Mouse (Mus musculus) CD4-positive helper T cell, adult 2 months (primary cell): ENCODE results near the gene Mex3b.

Experiments used
- DNase-seq: peaks from one replicate; pipeline ENCODE4 v3.0.0-alpha.2; 2012; ENCODE audit warnings: low read depth, missing footprints, low spot score

Gene Mex3b

GRCm38 (mm10) chr7:82867271-82868121 lies at the start of gene Mex3b:
TSS of gene Mex3b (plus strand) at chr7:82867333.
- peak; percentile 79 for DNase-seq

- no peak for DNase-seq
Measured at GRCm38 (mm10) chr7:82819541-82819940, 47.6 kb upstream of the Mex3b start.

- peak; percentile 20 for DNase-seq
Measured at GRCm38 (mm10) chr7:82820661-82821060, 46.5 kb upstream of the Mex3b start.

- DNase-seq, result no peak
Measured at GRCm38 (mm10) chr7:82821501-82821900, 45.6 kb upstream of the Mex3b start.

GRCm38 (mm10) chr7:82822528-82822927 lies 44.6 kb upstream of the Mex3b start:
- no peak for DNase-seq

- no peak for DNase-seq
Measured at GRCm38 (mm10) chr7:82828193-82828592, 38.9 kb upstream of the Mex3b start.

- DNase-seq, result no peak
Measured at GRCm38 (mm10) chr7:82829516-82829915, 37.6 kb upstream of the Mex3b start.

GRCm38 (mm10) chr7:82834471-82834870 lies 32.7 kb upstream of the Mex3b start:
- DNase-seq, result peak; percentile 20

GRCm38 (mm10) chr7:82838414-82838813 lies 28.7 kb upstream of the Mex3b start:
- no peak for DNase-seq

- no peak for DNase-seq
Measured at GRCm38 (mm10) chr7:82838965-82839675, 28.0 kb upstream of the Mex3b start.

GRCm38 (mm10) chr7:82842222-82842920 lies 24.8 kb upstream of the Mex3b start:
- DNase-seq, result no peak

- no peak for DNase-seq
Measured at GRCm38 (mm10) chr7:82850756-82851155, 16.4 kb upstream of the Mex3b start.

- DNase-seq, result no peak
Measured at GRCm38 (mm10) chr7:82851670-82852069, 15.5 kb upstream of the Mex3b start.

- DNase-seq, result no peak
Measured at GRCm38 (mm10) chr7:82854195-82854766, 12.9 kb upstream of the Mex3b start.

- no peak for DNase-seq
Measured at GRCm38 (mm10) chr7:82858611-82859010, 8.5 kb upstream of the Mex3b start.

GRCm38 (mm10) chr7:82860626-82861025 lies 6.5 kb upstream of the Mex3b start:
- no peak for DNase-seq

GRCm38 (mm10) chr7:82863341-82863740 lies 3.8 kb upstream of the Mex3b start:
- no peak for DNase-seq

GRCm38 (mm10) chr7:82864260-82864990 lies 2.7 kb upstream of the Mex3b start:
- peak; percentile 7 for DNase-seq

- DNase-seq, result peak; percentile 28
Measured at GRCm38 (mm10) chr7:82864991-82865771, 2.0 kb upstream of the Mex3b start.

GRCm38 (mm10) chr7:82865834-82866485 lies 1.2 kb upstream of the Mex3b start:
- peak; percentile 100 for DNase-seq
